Mouse (Mus musculus): ENCODE data around the gene Insig2.
A peak's percentile ranks its signal among the peaks of the same experiment; 100 is the strongest.

The Insig2 gene

DNA sequence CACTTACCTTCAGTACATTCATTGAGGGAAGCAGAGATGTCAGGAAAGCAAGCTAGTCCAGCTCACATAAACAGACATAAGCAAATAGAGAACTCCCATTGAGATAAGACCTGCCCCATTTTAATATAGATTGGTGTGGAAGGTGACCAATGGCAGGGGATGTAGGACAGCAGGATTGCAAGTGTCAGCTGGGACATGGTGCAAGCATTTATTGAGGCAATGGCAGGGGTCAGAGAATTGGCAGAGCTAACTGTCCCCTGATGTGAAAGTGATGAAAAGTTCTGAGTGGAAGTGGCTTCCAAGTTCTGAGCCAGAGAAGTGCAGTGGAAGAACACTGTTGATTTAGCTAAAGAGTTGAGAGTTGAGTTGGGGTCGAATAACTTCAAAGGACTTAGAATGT, at the start of gene Insig2:
TSS of gene Insig2 (minus strand) at position 105 of the 400 bp plus-strand sequence.
- no peak for DNase-seq (ENCODE audit: low read depth)

DNA sequence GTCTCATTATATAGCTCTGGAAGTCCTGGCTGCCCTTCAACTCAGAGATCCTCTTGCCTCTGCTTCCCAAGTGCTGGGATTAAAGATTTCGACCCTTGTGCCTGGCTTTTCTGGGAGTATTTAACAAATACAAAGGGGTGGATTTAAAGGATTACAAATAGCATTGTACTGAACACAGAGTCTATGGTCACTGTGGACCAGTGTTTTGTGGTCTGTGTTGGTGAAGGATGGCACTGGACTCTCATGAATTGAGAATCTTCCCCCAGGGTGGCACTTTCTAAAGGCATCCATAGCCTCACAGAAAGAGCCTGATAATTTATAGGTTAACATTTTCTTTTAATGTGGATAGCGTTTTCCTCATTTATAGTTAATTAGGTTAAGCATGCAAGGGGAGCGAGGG, 49.2 kb upstream of the Insig2 start:
- DNase-seq (ENCODE audit: low read depth), result no peak

DNA sequence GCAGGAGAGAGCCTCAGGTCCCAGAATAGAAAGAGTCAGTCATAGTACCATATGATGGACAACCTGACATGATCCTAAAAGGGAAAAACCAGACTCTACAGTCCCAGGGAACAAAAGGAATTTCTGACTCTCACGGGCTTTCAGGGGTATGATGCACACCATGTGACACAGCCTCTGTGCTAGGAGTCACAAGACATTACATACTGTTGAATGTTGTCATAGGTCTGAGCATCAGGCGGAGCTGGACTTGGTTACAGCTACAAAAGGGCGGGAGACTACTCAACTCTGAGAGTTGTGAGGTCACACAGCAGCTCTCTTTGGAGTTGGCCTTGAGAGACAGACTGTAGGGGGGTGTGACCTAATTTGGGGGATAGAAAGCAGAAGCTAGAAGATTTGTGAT, 47.6 kb upstream of the Insig2 start:
- DNase-seq (ENCODE audit: low read depth), result no peak

DNA sequence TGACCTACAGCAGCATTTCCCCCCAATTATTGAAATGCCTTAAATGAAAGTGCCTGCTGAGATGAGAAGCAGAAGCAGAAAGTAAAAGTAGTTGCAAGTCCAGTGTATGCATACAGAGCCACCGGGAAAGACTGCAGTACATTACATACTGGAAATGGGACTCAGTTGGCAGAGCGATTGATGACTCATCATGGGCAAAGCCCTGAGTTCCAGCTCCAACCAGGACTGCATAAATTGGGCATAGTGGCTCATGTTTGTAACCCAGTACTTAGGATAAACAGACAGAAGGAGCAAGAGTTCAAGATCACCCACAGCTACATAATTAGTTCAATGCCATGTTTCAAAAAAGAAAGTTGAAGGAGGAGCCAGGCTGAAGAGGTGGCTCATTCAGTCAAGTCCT, 45.5 kb upstream of the Insig2 start:
- DNase-seq (ENCODE audit: low read depth), result no peak

DNA sequence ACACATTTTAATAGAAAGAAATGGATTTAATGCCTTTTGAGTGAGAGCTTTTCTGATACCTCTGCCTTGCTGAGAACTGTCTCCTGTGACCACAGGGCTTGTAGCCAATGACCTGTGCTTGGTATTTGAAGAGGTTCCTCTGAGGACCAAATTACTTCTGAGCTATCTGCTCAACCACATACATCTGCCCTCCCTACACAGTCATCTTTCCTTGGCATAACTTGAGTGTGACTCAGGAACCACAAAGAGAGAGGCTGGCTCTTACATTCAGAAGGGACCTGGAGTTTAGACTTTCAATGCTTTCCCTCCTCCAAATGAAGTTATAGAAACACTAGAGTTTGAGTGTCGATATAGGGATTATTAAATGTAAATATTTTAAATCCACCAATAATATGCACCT, 45.0 kb upstream of the Insig2 start:
- DNase-seq (ENCODE audit: low read depth), result no peak

DNA sequence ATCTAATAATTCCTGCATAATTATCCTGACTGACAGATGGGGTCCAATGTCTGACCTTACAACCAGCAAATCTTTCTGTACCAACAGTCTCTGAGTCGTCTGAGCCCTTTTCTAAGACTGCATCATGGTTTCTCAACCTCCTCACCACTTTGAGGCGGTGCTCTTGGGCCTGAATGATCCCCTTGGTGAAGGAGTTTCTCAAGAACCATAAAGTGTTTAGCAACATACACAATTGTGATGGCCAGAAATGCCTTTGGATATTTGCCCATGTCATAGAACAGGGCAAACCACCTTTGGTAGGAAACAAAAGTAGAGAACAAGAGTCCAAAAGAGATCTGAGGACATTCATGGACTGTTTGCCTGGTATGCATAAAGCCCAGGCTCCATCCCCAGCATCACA, 41.2 kb upstream of the Insig2 start:
- DNase-seq (ENCODE audit: low read depth), result no peak

DNA sequence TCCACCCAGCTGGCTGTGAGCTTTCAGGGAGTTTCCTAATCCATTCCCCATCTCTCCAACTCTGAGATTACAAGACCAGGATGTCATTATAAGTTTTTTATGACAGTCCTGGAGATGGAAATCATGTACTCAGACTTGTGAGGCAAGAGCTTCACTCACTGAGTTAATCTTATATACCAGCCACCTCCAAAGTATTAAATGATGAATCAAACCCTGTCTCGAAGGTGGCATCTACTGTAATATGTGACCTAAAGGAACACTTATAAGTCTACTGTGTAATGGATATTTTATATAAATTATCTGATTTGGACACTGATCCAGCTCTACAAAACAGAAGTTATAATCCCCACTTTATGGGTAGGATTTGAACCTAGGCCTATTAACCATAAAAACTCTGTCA, 40.3 kb upstream of the Insig2 start:
- DNase-seq (ENCODE audit: low read depth), result no peak

DNA sequence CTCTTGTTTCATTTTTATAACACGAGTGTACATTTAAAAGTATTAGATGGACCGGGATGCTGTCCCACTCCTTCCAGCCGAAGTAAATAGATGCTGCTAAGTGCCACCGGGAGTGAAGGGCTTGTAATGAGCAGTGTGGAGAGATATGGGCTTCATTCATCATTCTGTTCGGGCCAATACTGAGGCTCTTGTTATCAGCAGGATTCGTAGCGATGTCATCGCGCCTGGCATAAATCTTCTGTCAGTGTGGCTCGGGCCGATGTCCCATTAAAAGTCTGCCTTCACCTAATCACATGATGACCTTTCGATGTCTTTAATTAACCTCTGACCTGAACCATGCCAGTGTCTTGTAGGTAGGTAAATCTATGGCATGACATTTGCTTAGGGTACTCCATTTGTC, 39.1 kb upstream of the Insig2 start:
- no peak for DNase-seq (ENCODE audit: low read depth)

DNA sequence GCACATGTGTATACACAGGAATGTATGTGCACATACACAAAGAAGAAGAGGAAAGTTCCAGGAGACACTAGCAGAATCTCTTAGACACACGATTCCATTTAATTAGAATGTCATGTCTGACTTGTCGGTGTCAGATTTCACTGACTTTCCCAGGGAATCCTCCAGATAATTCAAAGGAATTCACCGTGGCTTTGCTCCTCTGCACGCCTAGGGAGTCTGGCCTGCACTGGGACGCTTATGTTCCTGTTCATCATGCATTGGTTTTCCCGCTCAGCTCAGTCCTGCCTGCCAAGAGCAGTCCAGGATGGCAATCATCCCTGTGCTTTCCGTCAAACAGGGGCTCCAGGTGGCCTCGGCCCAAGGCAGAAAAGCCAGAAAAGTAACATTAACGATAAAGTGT, 34.9 kb upstream of the Insig2 start:
- DNase-seq (ENCODE audit: low read depth), result no peak

DNA sequence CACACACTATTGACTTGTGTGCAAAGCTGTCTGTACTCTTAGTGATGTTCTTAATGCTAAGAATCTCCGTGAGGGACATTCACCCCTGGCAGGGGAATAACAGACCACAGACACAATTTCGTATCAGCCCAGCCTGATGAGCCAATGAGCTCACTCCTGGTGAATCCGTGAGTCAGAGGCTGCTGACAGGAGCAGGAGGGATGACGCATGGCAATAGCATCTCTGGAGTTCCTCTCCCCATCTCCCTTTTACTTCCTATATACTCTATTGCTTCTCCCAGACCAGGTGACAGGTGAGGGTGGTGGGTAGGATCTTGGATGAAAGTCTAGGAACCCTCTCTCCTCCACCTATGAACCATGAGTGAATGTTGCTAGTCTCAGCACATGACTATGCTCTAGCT, 28.2 kb upstream of the Insig2 start:
- DNase-seq (ENCODE audit: low read depth), result no peak

DNA sequence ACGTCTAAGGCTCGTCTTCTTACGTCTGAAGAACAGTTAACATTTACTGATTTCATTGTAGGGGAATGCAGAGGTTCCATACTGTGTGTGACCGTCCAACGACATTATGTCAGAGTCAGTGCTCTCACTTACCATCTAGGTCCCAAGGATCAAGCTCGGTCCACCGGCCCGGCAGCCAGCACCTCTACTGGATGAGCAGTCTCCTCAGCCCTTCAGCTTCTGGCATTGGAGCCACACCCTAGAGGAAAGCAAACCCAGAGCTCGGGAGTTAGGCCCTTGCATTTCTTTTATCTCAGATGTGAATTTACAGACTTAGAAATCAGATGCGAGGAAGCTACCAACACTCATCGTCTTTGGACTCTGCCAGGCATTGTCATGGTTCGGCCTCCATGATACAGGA, 27.3 kb upstream of the Insig2 start:
- DNase-seq (ENCODE audit: low read depth), result no peak

DNA sequence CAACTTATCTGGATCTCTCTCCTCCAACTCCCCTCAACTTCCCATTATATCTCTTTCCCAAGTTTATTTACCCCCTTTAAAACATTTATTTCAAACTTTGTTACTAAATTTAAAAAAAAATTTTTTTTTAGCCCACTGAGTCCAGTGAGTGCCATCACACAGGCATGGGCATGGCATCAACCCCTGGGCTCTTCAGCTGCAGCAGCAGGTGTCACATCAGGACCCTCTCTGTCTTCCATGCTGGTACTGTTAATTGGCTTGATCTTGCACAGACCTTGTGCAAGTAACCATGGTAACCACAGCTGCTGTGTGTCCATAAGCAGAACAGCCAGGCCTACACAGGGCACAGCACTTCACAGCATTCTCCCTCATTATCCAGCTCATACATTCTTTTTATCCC, 21.4 kb upstream of the Insig2 start:
- no peak for DNase-seq (ENCODE audit: low read depth)

DNA sequence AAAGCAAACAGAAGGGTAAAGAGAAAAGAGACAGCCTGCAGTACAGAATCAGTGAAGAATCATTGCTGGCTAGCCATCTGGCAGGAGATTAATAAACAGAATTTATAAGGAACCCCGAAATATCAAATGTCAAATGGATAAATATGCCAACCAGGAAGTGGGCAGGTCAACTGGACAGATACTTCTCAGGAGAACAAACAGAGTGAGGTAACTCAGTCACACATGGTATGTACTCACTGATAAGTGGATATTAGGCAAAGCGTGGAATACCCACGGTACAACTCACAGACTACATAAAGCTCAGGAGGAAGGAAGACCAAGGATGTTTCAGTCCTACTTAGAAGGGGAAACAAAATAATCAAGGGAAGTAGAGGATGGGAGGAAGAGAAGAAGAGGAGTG, 18.6 kb upstream of the Insig2 start:
- no peak for DNase-seq (ENCODE audit: low read depth)

DNA sequence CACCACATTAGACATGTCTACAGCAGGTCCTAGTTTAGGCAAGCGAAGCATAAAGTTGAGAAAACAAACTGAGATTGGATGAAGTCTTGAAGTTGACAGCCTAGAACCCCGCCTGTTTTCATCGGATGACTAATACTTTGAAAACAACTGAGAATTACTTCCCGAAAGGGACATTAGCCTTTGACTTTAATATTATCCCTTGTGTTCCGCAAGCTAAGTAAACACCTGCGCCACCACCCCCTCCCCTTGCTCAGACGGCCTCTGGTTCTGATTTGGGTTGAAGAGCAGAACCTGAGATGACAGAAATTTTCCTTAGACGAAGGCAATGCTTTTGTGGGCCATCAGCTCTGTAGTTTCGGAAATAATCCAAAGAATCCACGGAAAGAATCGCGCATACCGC, 18.2 kb upstream of the Insig2 start:
- no peak for DNase-seq (ENCODE audit: low read depth)

DNA sequence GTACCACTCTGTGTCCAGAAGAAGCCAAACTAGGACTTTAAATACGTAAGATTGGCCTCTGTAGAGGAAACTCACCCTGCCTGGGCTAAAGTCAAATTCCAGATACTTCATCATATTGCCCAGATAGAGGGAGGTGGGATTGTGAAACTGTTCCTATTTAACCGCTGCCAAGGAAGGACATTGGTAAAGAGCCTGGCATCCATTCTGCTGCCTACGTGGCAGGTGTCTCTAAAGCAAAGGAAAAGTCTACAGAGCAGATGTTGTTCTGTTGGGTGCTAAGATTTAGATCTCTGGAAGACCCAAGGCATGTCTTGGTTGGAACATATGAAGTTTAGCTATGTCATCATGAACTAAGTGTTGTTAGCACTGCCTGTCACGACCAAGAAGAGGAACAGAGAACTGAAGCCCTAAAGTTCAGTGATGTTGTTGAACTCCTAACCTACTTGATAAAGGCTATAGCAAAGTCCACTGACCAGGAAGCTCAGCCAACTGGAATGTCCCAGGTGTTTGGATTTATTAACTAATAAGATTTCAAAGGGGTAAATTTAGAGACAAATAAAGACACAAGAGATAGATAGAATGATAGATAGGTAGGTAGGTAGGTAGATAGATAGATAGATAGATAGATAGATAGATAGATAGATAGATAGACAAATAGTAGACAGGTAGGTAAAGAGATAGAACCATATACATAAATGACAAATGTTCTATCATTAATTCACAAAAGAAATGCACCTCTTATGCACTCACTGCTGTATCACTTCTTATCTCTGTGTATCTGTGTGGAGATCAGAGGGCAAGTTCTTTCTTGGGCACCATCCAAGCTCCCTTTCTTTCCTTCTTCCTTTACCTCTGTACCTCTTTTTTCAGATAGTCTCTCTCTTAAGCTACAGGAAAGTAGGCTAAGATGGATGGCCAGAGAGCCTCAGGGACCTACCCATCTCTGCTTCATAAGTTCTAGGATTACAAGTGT, 16.8 kb upstream of the Insig2 start:
- DNase-seq (ENCODE audit: low read depth), result no peak

DNA sequence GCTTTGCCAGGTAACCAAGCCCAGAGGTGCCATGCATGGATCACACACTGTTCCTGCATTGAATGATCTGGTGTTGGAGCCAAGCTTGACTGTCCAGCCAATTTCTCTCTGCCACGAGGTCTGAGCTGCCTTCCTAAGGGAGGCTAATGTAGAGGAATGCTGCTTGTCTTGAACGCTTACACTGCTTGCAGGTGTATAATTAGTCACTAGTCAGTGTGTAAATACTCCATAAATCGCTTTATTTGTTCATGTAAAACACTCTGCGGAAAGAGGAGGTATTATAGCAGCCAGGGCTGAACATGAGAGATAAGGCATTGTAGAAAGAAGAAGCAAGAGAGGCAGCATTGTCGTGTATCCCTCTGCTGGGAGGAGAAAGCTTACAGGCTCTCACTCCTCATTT, 11.6 kb upstream of the Insig2 start:
- DNase-seq (ENCODE audit: low read depth), result no peak

DNA sequence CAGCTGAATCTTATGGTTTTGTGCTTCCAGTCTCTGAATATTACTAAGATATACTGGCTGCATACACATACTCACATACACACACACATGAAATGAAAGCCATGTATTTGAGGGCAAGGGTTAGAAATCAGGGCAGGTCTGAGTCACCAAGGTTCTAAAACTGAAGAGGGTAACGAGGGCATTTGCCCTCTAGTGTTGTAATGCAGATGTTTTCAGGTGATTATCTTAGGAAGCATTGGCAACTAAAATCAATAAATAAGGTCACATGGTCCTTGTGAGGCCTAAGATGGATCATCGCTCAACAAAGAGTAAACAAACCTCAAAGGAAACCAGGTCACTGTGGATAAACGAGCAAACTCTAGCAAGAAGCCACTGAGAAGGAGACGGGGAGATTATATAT, 3.4 kb upstream of the Insig2 start:
- DNase-seq (ENCODE audit: low read depth), result no peak

DNA sequence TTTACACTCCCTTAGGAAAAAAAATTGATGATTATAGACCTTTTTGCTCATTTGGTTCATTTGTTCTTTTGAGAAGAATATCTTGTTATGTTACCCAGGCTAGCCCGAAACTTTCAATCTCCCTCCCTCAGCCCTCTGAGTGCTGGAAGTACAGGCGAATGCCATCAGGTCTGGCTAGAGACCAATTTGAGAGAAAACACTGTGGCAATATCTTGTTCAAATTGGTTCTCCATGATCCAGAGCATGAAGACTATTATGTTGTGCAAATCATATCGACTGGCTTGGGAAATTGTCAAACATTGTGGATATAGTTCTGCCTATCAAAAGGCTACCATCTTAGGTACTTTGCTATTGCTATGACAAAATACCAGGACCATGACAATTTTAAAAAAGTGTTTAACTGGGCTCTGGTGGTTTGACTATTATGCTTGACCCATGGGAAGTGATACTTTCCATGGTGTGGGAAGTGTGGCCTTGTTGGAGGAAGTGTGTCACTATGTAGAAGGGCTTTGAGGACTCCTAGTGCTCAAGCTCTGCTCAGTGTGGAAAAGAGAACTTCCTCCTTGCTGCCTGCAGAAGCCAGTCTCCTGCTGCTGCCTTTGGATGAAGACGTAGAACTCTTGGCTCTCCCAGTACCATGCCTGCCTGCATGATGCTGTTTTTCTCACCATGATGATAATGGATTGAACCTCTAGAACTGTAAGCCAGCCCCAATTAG, 1.8 kb upstream of the Insig2 start:
- no peak for DNase-seq (ENCODE audit: low read depth)

DNA sequence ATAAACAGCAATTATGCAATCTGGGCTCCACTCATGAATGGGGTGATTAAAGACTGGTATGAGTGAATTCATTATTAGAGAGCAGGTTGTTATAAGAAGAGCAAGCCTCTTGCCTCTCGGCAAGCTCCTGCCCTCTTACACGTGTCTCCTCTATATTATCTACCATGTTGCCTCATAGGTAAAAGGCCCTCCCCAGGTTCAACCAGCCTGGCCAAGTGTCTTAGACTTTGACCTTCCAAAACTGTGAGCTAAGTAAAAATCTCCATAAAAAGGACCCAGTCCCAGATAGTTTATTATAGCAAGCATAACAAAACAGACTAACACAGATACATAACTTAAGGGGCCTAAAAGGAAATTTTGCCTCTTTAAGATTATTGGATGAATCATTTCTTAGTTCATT, 1.8 kb downstream of the Insig2 start:
- DNase-seq (ENCODE audit: low read depth), result no peak

DNA sequence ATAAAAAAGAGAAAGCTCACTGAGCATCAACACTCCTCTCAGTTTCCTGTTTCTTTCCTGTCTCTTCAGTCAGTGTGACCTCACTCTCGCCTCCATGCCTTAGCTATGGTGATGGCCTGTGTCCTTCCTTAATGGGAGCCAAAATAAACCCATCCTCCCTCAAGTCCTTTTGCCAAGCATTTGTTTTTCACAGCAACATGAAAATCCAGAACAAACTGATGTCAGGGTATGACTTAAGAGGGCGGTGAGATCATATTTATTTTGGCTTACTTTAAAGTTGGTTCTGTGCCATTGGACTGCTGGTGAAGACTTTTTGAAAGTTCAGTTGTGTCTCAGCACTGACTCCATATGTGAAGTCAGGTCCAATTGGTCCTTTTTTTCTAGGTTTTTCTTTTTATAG, 3.0 kb downstream of the Insig2 start:
- DNase-seq (ENCODE audit: low read depth), result no peak

DNA sequence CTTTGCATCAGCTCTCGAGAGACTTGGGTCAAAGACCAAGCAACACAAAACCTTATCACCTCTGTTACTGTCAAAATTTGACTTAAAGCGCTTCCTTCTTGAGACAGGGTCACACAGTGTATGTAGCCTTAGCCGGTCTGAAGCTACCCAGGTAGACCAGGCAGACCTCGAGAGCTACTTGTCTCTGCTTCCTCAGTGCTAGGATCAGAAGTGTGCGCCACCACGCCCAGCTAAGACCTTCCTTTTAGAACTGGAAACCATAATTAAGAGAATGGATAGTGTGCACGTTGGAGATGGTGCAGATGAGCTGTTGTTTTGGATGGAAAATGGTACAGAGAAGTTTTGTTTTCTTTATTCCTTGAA, 4.2 kb downstream of the Insig2 start:
- no peak for DNase-seq (ENCODE audit: low read depth)

DNA sequence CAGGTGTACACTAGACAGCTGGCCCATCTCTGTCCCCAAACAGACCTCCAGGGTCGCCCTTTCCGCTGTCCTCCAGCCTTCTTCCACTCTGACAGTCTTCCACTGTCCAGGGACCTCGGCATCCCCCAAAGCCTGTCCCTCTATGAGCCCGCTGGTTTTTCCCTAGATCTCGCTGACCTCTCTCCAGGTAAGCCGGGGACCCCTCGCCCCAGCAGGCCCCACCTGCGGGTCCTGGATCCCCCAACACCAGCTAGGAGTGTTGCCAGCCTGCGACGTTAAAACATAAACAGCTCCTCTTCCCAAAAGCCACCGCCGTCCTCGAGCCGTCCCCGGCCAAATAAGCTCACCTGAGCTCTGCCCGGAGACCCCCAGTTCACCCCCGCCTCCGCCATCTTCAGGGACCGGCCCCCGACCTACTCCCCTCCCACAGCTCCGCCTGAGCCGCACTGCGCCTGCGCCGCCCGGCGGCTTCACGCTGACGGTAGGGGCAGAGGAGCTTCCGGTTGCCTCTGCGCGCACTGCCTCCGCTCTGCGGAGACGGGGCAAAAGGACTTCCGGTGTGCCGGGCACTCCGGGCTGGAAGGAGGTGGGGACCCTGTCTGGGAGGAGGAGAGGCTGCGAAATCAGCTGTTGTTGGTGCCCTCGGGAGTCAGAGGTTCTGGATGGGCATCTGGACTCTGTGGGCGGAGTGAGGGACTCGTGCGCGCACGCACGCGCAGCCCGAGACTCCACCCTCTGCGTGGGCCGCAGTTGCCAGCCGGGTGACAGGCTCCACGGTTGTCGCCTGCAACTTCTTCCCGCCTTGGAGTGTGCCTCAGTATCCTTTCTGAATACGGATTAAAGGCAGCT, 4.8 kb downstream of the Insig2 start:
- peak; percentile 73 for DNase-seq (ENCODE audit: low read depth)

All from c-Kit-positive CD71-negative TER-119-negative erythroid progenitor cells, embryonic 14.5 days (primary cell).